ENCODE assay signal across 18 mouse cellular contexts in genomic region chr17:8961644-8962043, GRCm38 (mm10). TPM values are rescaled to one million over a fixed set of nuclear protein-coding genes. Genes with fewer than 3 reads are reported as not detected.
DNase-seq lines count a peak whose midpoint lies in the region; ATAC-seq and TF ChIP-seq lines count a peak whose summit lies in the region.
"Had no signal": no experiment of that assay in that cellular context is flagged by ENCODE, and none has a peak within 500 bp of the region (broad histone marks: within the 10 kb centered on the region; RNA-seq: fewer than 3 reads in every experiment).

No protein-coding gene starts in this region.

- no peaks in the 10 kb centered on the region for H3K9me3 ChIP-seq in hindbrain, embryonic 11.5 days (ENCODE audit: control insufficient read depth, low read length)
- no peaks in the 10 kb centered on the region for H3K9me3 ChIP-seq in hindbrain, embryonic 16.5 days (ENCODE audit: control insufficient read depth, low read length)
- H3K9me3 ChIP-seq in embryonic facial prominence, embryonic 14.5 days (ENCODE audit: control insufficient read depth, low read length): no peaks in the 10 kb centered on the region
- H3K9me3 ChIP-seq in hindbrain, embryonic 13.5 days: no peaks in the 10 kb centered on the region
- H3K9me3 ChIP-seq in midbrain, postnatal 0 days (ENCODE audit: low read length): no peaks in the 10 kb centered on the region
- no peaks in the 10 kb centered on the region for H3K9me3 ChIP-seq in liver, embryonic 11.5 days (ENCODE audit: control insufficient read depth, low read length)
- H3K9me3 ChIP-seq: hindbrain, embryonic 15.5 days had no signal

- H3K27me3 ChIP-seq in hindbrain, embryonic 11.5 days (ENCODE audit: control insufficient read depth, insufficient read depth, low read length): no peaks in the 10 kb centered on the region
- no peaks in the 10 kb centered on the region for H3K27me3 ChIP-seq in hindbrain, embryonic 16.5 days (replicated peaks; ENCODE audit: control insufficient read depth, insufficient read depth, low read length)
- H3K27me3 ChIP-seq in embryonic facial prominence, embryonic 14.5 days (replicated peaks; ENCODE audit: control insufficient read depth, insufficient read depth, low read length): no peaks in the 10 kb centered on the region
- H3K27me3 ChIP-seq in hindbrain, embryonic 13.5 days: no peaks in the 10 kb centered on the region
- no peaks in the 10 kb centered on the region for H3K27me3 ChIP-seq in midbrain, postnatal 0 days (ENCODE audit: insufficient read depth, low read length)
- no peaks in the 10 kb centered on the region for H3K27me3 ChIP-seq in liver, embryonic 11.5 days (replicated peaks; ENCODE audit: control insufficient read depth, insufficient read depth, low read length)
- H3K27me3 ChIP-seq: hindbrain, embryonic 15.5 days had no signal

- TF ChIP-seq CTCF in midbrain, postnatal 0 days (IDR thresholded peaks at IDR 0.05): no peak

- WGBS in hindbrain, embryonic 11.5 days: 39% methylated on average over 14 of the region's 14 CpGs
- WGBS in hindbrain, embryonic 16.5 days: 32% methylated on average over 14 of the region's 14 CpGs
- 67% methylated on average over 14 of the region's 14 CpGs for WGBS in embryonic facial prominence, embryonic 14.5 days
- WGBS in hindbrain, embryonic 13.5 days: 27% methylated on average over 14 of the region's 14 CpGs
- WGBS in midbrain, postnatal 0 days: 41% methylated on average over 14 of the region's 14 CpGs
- 80% methylated on average over 14 of the region's 14 CpGs for WGBS in liver, embryonic 11.5 days

- peak; percentile 81 for ATAC-seq in hindbrain, embryonic 11.5 days (ENCODE audit: low FRiP score)
- no peak for ATAC-seq in hindbrain, embryonic 16.5 days
- peak; percentile 30; the same call in 1 of the 2 replicates for ATAC-seq in embryonic facial prominence, embryonic 14.5 days (ENCODE audit: low read depth)
- ATAC-seq in hindbrain, embryonic 13.5 days (ENCODE audit: low FRiP score): peak; percentile 43; the same call in 1 of the 2 replicates
- no peak for ATAC-seq in midbrain, postnatal 0 days (ENCODE audit: low FRiP score)
- ATAC-seq in liver, embryonic 11.5 days (replicated peaks; ENCODE audit: low FRiP score): no peak
- no peak for ATAC-seq in monocyte, adult 5-6 weeks (replicated peaks; ENCODE audit: insufficient number of reproducible peaks, low FRiP score, low TSS enrichment, poor library complexity, severe bottlenecking)

- peaks cover 2% of the 10 kb centered on the region; the same call in 1 of the 2 replicates for H3K4me1 ChIP-seq in hindbrain, embryonic 11.5 days (replicated peaks; ENCODE audit: control insufficient read depth, insufficient read depth, low read length)
- H3K4me1 ChIP-seq in hindbrain, embryonic 16.5 days (ENCODE audit: control insufficient read depth, insufficient read depth, low read depth, low read length): no peaks in the 10 kb centered on the region
- no peaks in the 10 kb centered on the region for H3K4me1 ChIP-seq in embryonic facial prominence, embryonic 14.5 days (ENCODE audit: control insufficient read depth, insufficient read depth, low read length)
- peaks cover 9% of the 10 kb centered on the region for H3K4me1 ChIP-seq in hindbrain, embryonic 13.5 days (replicated peaks)
- no peaks in the 10 kb centered on the region for H3K4me1 ChIP-seq in midbrain, postnatal 0 days (ENCODE audit: insufficient read depth, low read length)
- no peaks in the 10 kb centered on the region for H3K4me1 ChIP-seq in liver, embryonic 11.5 days (replicated peaks; ENCODE audit: control insufficient read depth, insufficient read depth, low read length)

- H3K4me3 ChIP-seq in hindbrain, embryonic 11.5 days (ENCODE audit: low read depth, low read length): no peak overlapping the region
- no peak overlapping the region for H3K4me3 ChIP-seq in hindbrain, embryonic 16.5 days (ENCODE audit: low read length)
- H3K4me3 ChIP-seq in embryonic facial prominence, embryonic 14.5 days (ENCODE audit: low read depth, low read length): no peak overlapping the region
- H3K4me3 ChIP-seq in hindbrain, embryonic 13.5 days: no peak overlapping the region
- no peak overlapping the region for H3K4me3 ChIP-seq in midbrain, postnatal 0 days (ENCODE audit: low read depth, low read length)
- H3K4me3 ChIP-seq in liver, embryonic 11.5 days (ENCODE audit: low read depth, low read length): no peak overlapping the region
- H3K4me3 ChIP-seq: hindbrain, embryonic 15.5 days had no signal

- no peak overlapping the region for H3K4me2 ChIP-seq in hindbrain, embryonic 11.5 days (replicated peaks; ENCODE audit: low read depth, low read length)
- H3K4me2 ChIP-seq in hindbrain, embryonic 16.5 days (ENCODE audit: low read length): no peak overlapping the region
- no peak overlapping the region for H3K4me2 ChIP-seq in embryonic facial prominence, embryonic 14.5 days (ENCODE audit: low read depth, low read length)
- no peak overlapping the region for H3K4me2 ChIP-seq in hindbrain, embryonic 13.5 days
- H3K4me2 ChIP-seq in midbrain, postnatal 0 days (ENCODE audit: low read depth, low read length, poor library complexity, severe bottlenecking): no peak overlapping the region
- no peak overlapping the region for H3K4me2 ChIP-seq in liver, embryonic 11.5 days
- H3K4me2 ChIP-seq: hindbrain, embryonic 15.5 days; lung, embryonic 14.5 days had no signal

- no peaks in the 10 kb centered on the region for H3K36me3 ChIP-seq in hindbrain, embryonic 11.5 days (ENCODE audit: control insufficient read depth, insufficient read depth, low read length)
- peaks cover 6% of the 10 kb centered on the region; the same call in 1 of the 2 replicates for H3K36me3 ChIP-seq in hindbrain, embryonic 16.5 days (ENCODE audit: control insufficient read depth, insufficient read depth, low read length)
- no peaks in the 10 kb centered on the region for H3K36me3 ChIP-seq in embryonic facial prominence, embryonic 14.5 days (ENCODE audit: control insufficient read depth, insufficient read depth, low read length)
- peaks cover 49% of the 10 kb centered on the region for H3K36me3 ChIP-seq in hindbrain, embryonic 13.5 days
- H3K36me3 ChIP-seq in midbrain, postnatal 0 days (ENCODE audit: insufficient read depth, low read length): peaks cover 32% of the 10 kb centered on the region
- H3K36me3 ChIP-seq in liver, embryonic 11.5 days (ENCODE audit: control insufficient read depth, insufficient read depth, low read length): no peaks in the 10 kb centered on the region
- H3K36me3 ChIP-seq: G1E had no signal

- no peak overlapping the region for H3K9ac ChIP-seq in hindbrain, embryonic 11.5 days (ENCODE audit: low read depth, low read length)
- H3K9ac ChIP-seq in hindbrain, embryonic 16.5 days (ENCODE audit: low read depth, low read length): no peak overlapping the region
- H3K9ac ChIP-seq in embryonic facial prominence, embryonic 14.5 days (ENCODE audit: low read depth, low read length): no peak overlapping the region
- H3K9ac ChIP-seq in hindbrain, embryonic 13.5 days: no peak overlapping the region
- no peak overlapping the region for H3K9ac ChIP-seq in midbrain, postnatal 0 days (replicated peaks; ENCODE audit: low read length, poor library complexity, severe bottlenecking)
- H3K9ac ChIP-seq in liver, embryonic 11.5 days (ENCODE audit: low read depth, low read length): no peak overlapping the region
- H3K9ac ChIP-seq: hindbrain, embryonic 15.5 days; lung, embryonic 14.5 days had no signal

- 0 out of 2 replicates have a peak overlapping the region, but pooled peaks have one; percentile 24 for H3K27ac ChIP-seq in hindbrain, embryonic 11.5 days (ENCODE audit: low read depth, low read length)
- H3K27ac ChIP-seq in hindbrain, embryonic 16.5 days (ENCODE audit: low read depth, low read length): no peak overlapping the region
- H3K27ac ChIP-seq in embryonic facial prominence, embryonic 14.5 days (replicated peaks; ENCODE audit: low read depth, low read length): no peak overlapping the region
- 0 out of 2 replicates have a peak overlapping the region, but pooled peaks have one; percentile 23 for H3K27ac ChIP-seq in hindbrain, embryonic 13.5 days
- no peak overlapping the region for H3K27ac ChIP-seq in midbrain, postnatal 0 days (ENCODE audit: low read depth, low read length)
- no peak overlapping the region for H3K27ac ChIP-seq in liver, embryonic 11.5 days (ENCODE audit: low read depth, low read length)
- H3K27ac ChIP-seq: hindbrain, embryonic 15.5 days had no signal

- DNase-seq in hindbrain, embryonic 11.5 days (ENCODE audit: low spot score): peak; percentile 54
- DNase-seq in embryonic facial prominence, embryonic 14.5 days (ENCODE audit: low spot score): peak; percentile 10
- DNase-seq in midbrain, postnatal 0 days (ENCODE audit: low spot score): peak; percentile 21
- no peak for DNase-seq in liver, embryonic 11.5 days (ENCODE audit: low spot score)
- no peak for DNase-seq in heart, postnatal 4 days
- DNase-seq: cerebellum, postnatal 36 days; kidney, adult 2 months; kidney, postnatal 25 days; layer of hippocampus, adult 9-11 months; lung, embryonic 14.5 days; thymus, adult 2 months had no signal

RNA-seq across cellular contexts. Expression of gene 1700010I14Rik, which starts 26.5 kb away (rescaled TPM):
- polyA plus RNA-seq in hindbrain, embryonic 11.5 days (2014; fragmentation: Nextera tagmentation; extraction: Ambion mirVana): 2.5 and 2.7 TPM in 2 replicates
- 2.4 TPM in 2 replicates for polyA plus RNA-seq in hindbrain, embryonic 16.5 days (2015; fragmentation: Nextera tagmentation; extraction: Ambion mirVana)
- 0.90 and 1.6 TPM in 2 replicates for polyA plus RNA-seq in embryonic facial prominence, embryonic 14.5 days (2014; fragmentation: Nextera tagmentation; extraction: Ambion mirVana)
- 2.5 and 3.3 TPM in 2 replicates for polyA plus RNA-seq in hindbrain, embryonic 13.5 days (2015; fragmentation: Nextera tagmentation; extraction: Ambion mirVana)
- total RNA-seq in midbrain, postnatal 0 days (2014; rRNA removed): 2.2 and 2.3 TPM in 2 replicates
- 3.6 and 4.1 TPM in 2 replicates for polyA plus RNA-seq in midbrain, postnatal 0 days (2015; fragmentation: Nextera tagmentation; extraction: Ambion mirVana)
- 1.3 and 1.9 TPM in 2 replicates for polyA plus RNA-seq in liver, embryonic 11.5 days (2014; fragmentation: Nextera tagmentation; extraction: Ambion mirVana)
- under 1 TPM in 1 of 2 experiments, not detected in 1; 0.36 TPM for total RNA-seq in heart, postnatal 4 days (2021)
- 3.6 to 8.1 TPM (median 6.1 TPM) in 3 replicates for total RNA-seq in monocyte, adult 5-6 weeks (2017)
- total RNA-seq: G1E had no signal
- polyA plus RNA-seq: C2C12; G1E; small intestine, adult 2 months had no signal

Comparison
In these comparisons a context has a peak if more than half of its experiments do, and no peak if none do; other contexts are left out.
1. ATAC-seq: peak in hindbrain, embryonic 11.5 days (single experiment), embryonic facial prominence, embryonic 14.5 days (single experiment) and hindbrain, embryonic 13.5 days (single experiment); none in hindbrain, embryonic 16.5 days (single experiment), midbrain, postnatal 0 days (single experiment), liver, embryonic 11.5 days (single experiment) and monocyte, adult 5-6 weeks (single experiment).
2. H3K27ac ChIP-seq: peak in hindbrain, embryonic 11.5 days (single experiment) and hindbrain, embryonic 13.5 days (single experiment); none in hindbrain, embryonic 16.5 days (single experiment), embryonic facial prominence, embryonic 14.5 days (single experiment), midbrain, postnatal 0 days (single experiment) and liver, embryonic 11.5 days (single experiment).
3. DNase-seq: peak in hindbrain, embryonic 11.5 days (single experiment), embryonic facial prominence, embryonic 14.5 days (single experiment) and midbrain, postnatal 0 days (single experiment); none in liver, embryonic 11.5 days (single experiment) and heart, postnatal 4 days (single experiment).